Mouse (Mus musculus) liver, embryonic 16.5 days (tissue): ENCODE measurements around the gene Epha6. TPM values are rescaled to one million over a fixed set of nuclear protein-coding genes. Genes with fewer than 3 reads are reported as not detected.

Source experiments
- ATAC-seq: fragments of 200-750 bp; cut with Nextera tagmentation; 2 replicates; pipeline ENCODE4 v1.8.0; 2017; ENCODE audit warnings: low read depth, mild to moderate bottlenecking, moderate number of reproducible peaks, moderate library complexity
- H3K27ac ChIP-seq: fragments of 300-500 bp; sonication (generic); 2 replicates; pipeline ENCODE4 v1.5.1; 2014; ENCODE audit warnings: mild to moderate bottlenecking, low read length
- H3K27me3 ChIP-seq: fragments of 300-500 bp; sonication (generic); 2 replicates; pipeline ENCODE4 v1.6.1; 2014; ENCODE audit warnings: low read depth, low read length, mixed read lengths; ENCODE audit not compliant: control insufficient read depth, insufficient read depth
- H3K36me3 ChIP-seq: fragments of 300-500 bp; sonication (generic); 2 replicates; pipeline ENCODE4 v1.6.1; 2014; ENCODE audit warnings: mild to moderate bottlenecking; ENCODE audit not compliant: control insufficient read depth, insufficient read depth
- H3K4me1 ChIP-seq: fragments of 300-500 bp; sonication (generic); 2 replicates; pipeline ENCODE4 v1.6.1; 2014; ENCODE audit warnings: low read depth, low read length, mixed read lengths; ENCODE audit not compliant: control insufficient read depth
- H3K4me2 ChIP-seq: fragments of 300-500 bp; sonication (generic); 2 replicates; pipeline ENCODE4 v1.6.1; 2014; ENCODE audit warnings: low read depth, low read length, mixed read lengths
- H3K4me3 ChIP-seq: fragments of 300-500 bp; sonication (generic); 2 replicates; pipeline ENCODE4 v1.5.1; 2014; ENCODE audit warnings: low read depth, mild to moderate bottlenecking, low read length
- H3K9ac ChIP-seq: fragments of 300-500 bp; sonication (generic); 2 replicates; pipeline ENCODE4 v1.6.1; 2014; ENCODE audit warnings: low read depth, low read length
- H3K9me3 ChIP-seq: fragments of 300-500 bp; sonication (generic); replicated peaks from 2 replicates; pipeline ENCODE4 v1.6.1; 2016; ENCODE audit warnings: low read length; ENCODE audit not compliant: control insufficient read depth
- WGBS: fragments of 180-500 bp; shearing (Covaris S2); extraction: QIAGEN DNeasy Blood & Tissue Kit; methylation state at CpG from one replicate; pipeline ENCODE4 v1.1.7; 2014; ENCODE audit not compliant: insufficient replicate concordance; 5-methylcytosine and 5-hydroxymethylcytosine counted together
- polyA plus RNA-seq: library from polyadenylated mRNA; unstranded; fragments of >200 nt; fragmentation: Nextera tagmentation; extraction: Ambion mirVana; gene quantifications from 2 replicates; pipeline ENCODE4 v1.2.1, GENCODE M21; 2015

Gene Epha6
- not detected in 2 replicates for polyA plus RNA-seq

DNA sequence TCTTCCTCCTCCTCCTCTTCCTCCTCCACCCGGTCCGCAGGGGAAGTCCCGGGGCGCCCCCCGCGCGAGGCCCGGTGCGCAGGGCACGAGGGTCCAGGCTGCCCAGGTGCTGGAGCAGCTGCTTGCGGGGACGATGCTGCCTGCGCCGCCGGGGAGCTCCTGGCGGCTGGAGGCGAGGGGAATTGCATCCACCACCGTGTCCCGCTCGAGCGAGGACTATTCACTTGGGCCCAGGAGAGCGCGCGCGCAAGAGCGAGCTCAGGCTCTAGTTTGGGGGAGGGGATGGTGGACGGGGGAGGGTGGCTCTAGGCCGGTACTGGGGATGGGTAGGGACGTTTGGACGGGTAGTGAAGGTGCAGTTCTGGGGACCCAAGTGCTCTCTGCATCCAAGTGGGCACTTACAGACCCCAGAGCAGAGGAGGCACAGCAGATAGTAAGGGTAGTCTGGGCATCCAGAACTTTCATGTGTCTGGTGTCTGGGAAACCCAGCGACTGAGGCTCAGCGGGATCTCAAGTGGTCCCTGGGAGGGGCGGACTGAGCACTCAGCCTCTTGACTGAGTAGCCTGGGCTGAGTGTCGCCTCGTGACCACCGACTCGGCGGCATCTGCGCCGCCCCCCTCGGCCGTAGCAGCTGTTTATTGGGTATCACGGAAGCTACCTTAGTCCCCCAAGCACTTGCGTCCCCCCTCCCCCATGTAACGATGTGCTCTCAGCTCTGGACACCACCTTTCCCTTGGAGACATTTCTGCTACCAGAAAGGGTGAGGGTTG lies at the start of gene Epha6:
Gene Epha6, minus strand, starts transcription at position 471 of the 771 bp plus-strand sequence.
- H3K27ac ChIP-seq = no peak within 1 kb of the TSS
- H3K9me3 ChIP-seq = no peaks in the 10 kb centered on the region
- no peak within 1 kb of the TSS for H3K4me3 ChIP-seq
- no peaks in the 10 kb centered on the region for H3K36me3 ChIP-seq
- WGBS = 2% methylated on average over 45 of the region's 45 CpGs
- no peak within 1 kb of the TSS for H3K9ac ChIP-seq
- no peak within 1 kb of the TSS for H3K4me2 ChIP-seq
- no peaks in the 10 kb centered on the region for H3K4me1 ChIP-seq
- ATAC-seq = no peak
- H3K27me3 ChIP-seq = peaks cover 20% of the 10 kb centered on the region

DNA sequence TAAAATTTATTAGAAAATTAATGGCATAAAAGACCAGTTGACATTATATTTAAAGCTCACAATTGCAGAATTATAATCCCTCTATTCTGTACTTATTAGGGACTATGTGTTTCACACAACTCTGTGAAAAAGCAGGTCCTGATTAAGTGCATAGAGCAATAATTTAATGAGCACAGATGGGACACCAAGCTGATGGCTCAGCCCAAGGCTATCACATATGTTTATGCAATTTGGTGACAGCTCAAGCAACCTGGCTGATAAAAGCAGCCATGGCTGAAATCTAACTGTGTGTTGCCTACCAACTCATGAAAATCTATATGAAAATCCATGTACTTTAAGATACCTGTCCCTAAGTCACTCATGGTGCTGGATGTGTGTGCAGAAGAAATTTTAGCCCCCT lies 46.4 kb upstream of the Epha6 start:
- Histone ChIP-seq H3K4me1 (no peaks in the 10 kb centered on the region), H3K9ac (no peak overlapping the region), H3K27ac (no peak overlapping the region), H3K27me3 (no peaks in the 10 kb centered on the region), H3K4me2 (no peak overlapping the region), H3K9me3 (no peaks in the 10 kb centered on the region), H3K4me3 (no peak overlapping the region), H3K36me3 (no peaks in the 10 kb centered on the region)
- no peak for ATAC-seq

- H3K9ac ChIP-seq = no peak overlapping the region
- H3K36me3 ChIP-seq = no peaks in the 10 kb centered on the region
- no peaks in the 10 kb centered on the region for H3K4me1 ChIP-seq
- H3K27me3 ChIP-seq = no peaks in the 10 kb centered on the region
- H3K9me3 ChIP-seq = no peaks in the 10 kb centered on the region
- H3K4me3 ChIP-seq = no peak overlapping the region
- no peak overlapping the region for H3K27ac ChIP-seq
- ATAC-seq = no peak
- no peak overlapping the region for H3K4me2 ChIP-seq
Measured at GRCm38 (mm10) chr16:60628091-60628490, 22.8 kb upstream of the Epha6 start.

- no peaks in the 10 kb centered on the region for H3K36me3 ChIP-seq
- H3K4me3 ChIP-seq = no peak overlapping the region
- no peak overlapping the region for H3K27ac ChIP-seq
- WGBS = 1% methylated on average over 38 of the region's 38 CpGs
- no peaks in the 10 kb centered on the region for H3K4me1 ChIP-seq
- H3K27me3 ChIP-seq = peaks cover 20% of the 10 kb centered on the region
- ATAC-seq = no peak
- H3K9ac ChIP-seq = no peak overlapping the region
- H3K9me3 ChIP-seq = no peaks in the 10 kb centered on the region
- H3K4me2 ChIP-seq = no peak overlapping the region
Measured at GRCm38 (mm10) chr16:60605832-60606583, 677 bp upstream of the Epha6 start.

DNA sequence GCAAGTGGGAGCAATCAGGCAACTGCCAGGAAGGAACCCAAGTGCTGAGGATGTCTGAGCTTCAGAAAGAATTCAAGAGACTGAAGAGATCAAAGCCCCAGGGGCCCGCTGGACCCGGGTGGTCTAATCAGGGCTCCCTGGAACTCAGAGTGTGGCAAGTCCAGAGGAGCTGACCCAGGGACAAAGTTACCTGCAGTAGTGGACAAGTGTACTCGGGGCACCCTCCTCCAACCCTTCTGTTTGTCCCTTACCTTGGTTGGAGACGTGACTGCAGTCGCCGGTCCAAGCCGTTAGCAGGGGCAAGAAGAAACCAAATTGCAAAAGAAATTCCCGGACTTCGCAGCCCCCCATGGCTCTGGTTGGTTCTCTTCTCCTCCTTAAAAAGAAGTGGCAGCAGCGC lies 718 bp downstream of the Epha6 start:
- ATAC-seq = no peak
- H3K4me3 ChIP-seq = no peak overlapping the region
- no peak overlapping the region for H3K4me2 ChIP-seq
- H3K4me1 ChIP-seq = no peaks in the 10 kb centered on the region
- no peak overlapping the region for H3K27ac ChIP-seq
- no peak overlapping the region for H3K9ac ChIP-seq
- no peaks in the 10 kb centered on the region for H3K36me3 ChIP-seq
- peaks cover 20% of the 10 kb centered on the region for H3K27me3 ChIP-seq
- H3K9me3 ChIP-seq = no peaks in the 10 kb centered on the region
- WGBS = 3% methylated on average over 10 of the region's 10 CpGs

- Histone ChIP-seq H3K4me1 (no peaks in the 10 kb centered on the region), H3K4me2 (no peak overlapping the region), H3K4me3 (no peak overlapping the region), H3K27me3 (no peaks in the 10 kb centered on the region), H3K9ac (no peak overlapping the region), H3K36me3 (no peaks in the 10 kb centered on the region), H3K27ac (no peak overlapping the region), H3K9me3 (no peaks in the 10 kb centered on the region)
- ATAC-seq = no peak
- 53% methylated on average over 3 of the region's 3 CpGs for WGBS
Measured at GRCm38 (mm10) chr16:60585322-60585721, 20.0 kb downstream of the Epha6 start.

DNA sequence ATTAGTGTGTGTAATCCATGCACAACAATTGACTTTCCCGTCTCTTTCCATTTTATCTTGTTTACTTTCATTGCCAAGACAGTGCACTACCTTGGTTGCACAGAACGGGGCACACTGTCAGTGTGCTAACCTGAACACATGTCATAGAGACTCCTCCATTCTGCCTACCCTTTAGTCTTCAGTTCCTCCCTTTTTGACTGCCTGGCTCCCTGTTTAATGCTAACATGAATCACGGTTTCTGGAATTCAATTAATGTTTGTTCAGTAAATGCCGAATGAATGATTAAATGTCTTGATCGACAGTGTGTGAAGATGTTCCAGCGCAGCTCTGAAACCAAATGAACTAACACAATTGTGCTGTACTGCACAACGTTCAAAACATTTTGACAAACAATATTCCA lies 20.6 kb downstream of the Epha6 start:
- Histone ChIP-seq H3K27me3 (no peaks in the 10 kb centered on the region), H3K4me2 (no peak overlapping the region), H3K36me3 (no peaks in the 10 kb centered on the region), H3K4me3 (no peak overlapping the region), H3K9me3 (no peaks in the 10 kb centered on the region), H3K4me1 (no peaks in the 10 kb centered on the region), H3K9ac (no peak overlapping the region), H3K27ac (no peak overlapping the region)
- WGBS = 61% methylated on average over 7 of the region's 7 CpGs
- no peak for ATAC-seq

GRCm38 (mm10) chr16:60570546-60570945 lies 34.8 kb downstream of the Epha6 start:
- H3K4me3 ChIP-seq = no peak overlapping the region
- H3K27me3 ChIP-seq = no peaks in the 10 kb centered on the region
- ATAC-seq = no peak
- WGBS = 37% methylated on average over 2 of the region's 2 CpGs
- H3K36me3 ChIP-seq = no peaks in the 10 kb centered on the region
- H3K27ac ChIP-seq = no peak overlapping the region
- no peaks in the 10 kb centered on the region for H3K4me1 ChIP-seq
- no peak overlapping the region for H3K9ac ChIP-seq
- H3K4me2 ChIP-seq = no peak overlapping the region
- no peaks in the 10 kb centered on the region for H3K9me3 ChIP-seq

- 38% methylated on average over 4 of the region's 4 CpGs for WGBS
- no peak overlapping the region for H3K4me2 ChIP-seq
- H3K36me3 ChIP-seq = no peaks in the 10 kb centered on the region
- H3K27ac ChIP-seq = no peak overlapping the region
- H3K9me3 ChIP-seq = no peaks in the 10 kb centered on the region
- no peak overlapping the region for H3K4me3 ChIP-seq
- H3K4me1 ChIP-seq = no peaks in the 10 kb centered on the region
- no peak overlapping the region for H3K9ac ChIP-seq
- no peaks in the 10 kb centered on the region for H3K27me3 ChIP-seq
- ATAC-seq = no peak
Measured at GRCm38 (mm10) chr16:60544385-60544784, 60.9 kb downstream of the Epha6 start.
